Mouse (Mus musculus): ENCODE data around the gene Zbtb21.

- TF ChIP-seq CTCF (IDR thresholded peaks at IDR 0.05; ENCODE audit: extremely low read depth, insufficient read depth, insufficient read length, insufficient replicate concordance) = no peak
- no peak for TF ChIP-seq POLR2A (IDR thresholded peaks at IDR 0.05; ENCODE audit: low read depth, low read length)
Observed at GRCm38 (mm10) chr16:97977722-97978121, 15.3 kb upstream of the Zbtb21 start.
